Mouse (Mus musculus): Measurements from ENCODE around the gene Adam11.

GRCm38 (mm10) chr11:102738046-102738445, 23.2 kb upstream of the Adam11 start:
- TF ChIP-seq CTCF (IDR thresholded peaks at IDR 0.05; ENCODE audit: borderline replicate concordance, insufficient read depth, low read length) (no peak), POLR2A (IDR thresholded peaks at IDR 0.05; ENCODE audit: low read depth, low read length) (no peak)
